Mouse (Mus musculus): ENCODE results near the gene A930009A15Rik. TPM values are rescaled to one million over a fixed set of nuclear protein-coding genes. Genes with fewer than 3 reads are reported as not detected.

The A930009A15Rik gene
- polyA plus RNA-seq, 1 experiment from 2014 or later: not detected

GRCm38 (mm10) chr10:115553352-115554113 lies 16.3 kb upstream of the A930009A15Rik start:
- Histone ChIP-seq H3K4me2 (ENCODE audit: low read depth, low read length) (no peak overlapping the region), H3K27ac (ENCODE audit: low read length) (no peak overlapping the region), H3K4me1 (ENCODE audit: control insufficient read depth, insufficient read depth, low read length) (no peaks in the 10 kb centered on the region), H3K9ac (ENCODE audit: low read depth, low read length) (no peak overlapping the region), H3K9me3 (ENCODE audit: control insufficient read depth, low read length) (no peaks in the 10 kb centered on the region), H3K27me3 (replicated peaks; ENCODE audit: control insufficient read depth, insufficient read depth, low read length) (no peaks in the 10 kb centered on the region), H3K36me3 (ENCODE audit: control insufficient read depth, insufficient read depth, low read length) (no peaks in the 10 kb centered on the region), H3K4me3 (ENCODE audit: low read length) (no peak overlapping the region)
- ATAC-seq: no peak
- WGBS: 76% methylated on average over 11 of the region's 11 CpGs

- Histone ChIP-seq H3K9me3 (ENCODE audit: control insufficient read depth, low read length) (no peaks in the 10 kb centered on the region), H3K4me3 (ENCODE audit: low read length) (no peak overlapping the region), H3K27me3 (replicated peaks; ENCODE audit: control insufficient read depth, insufficient read depth, low read length) (no peaks in the 10 kb centered on the region), H3K27ac (ENCODE audit: low read length) (no peak overlapping the region), H3K4me1 (ENCODE audit: control insufficient read depth, insufficient read depth, low read length) (no peaks in the 10 kb centered on the region), H3K4me2 (ENCODE audit: low read depth, low read length) (no peak overlapping the region), H3K36me3 (ENCODE audit: control insufficient read depth, insufficient read depth, low read length) (no peaks in the 10 kb centered on the region), H3K9ac (ENCODE audit: low read depth, low read length) (no peak overlapping the region)
- ATAC-seq: no peak
- 37% methylated on average over 2 of the region's 2 CpGs for WGBS
Measured at GRCm38 (mm10) chr10:115555191-115555765, 14.5 kb upstream of the A930009A15Rik start.

- Histone ChIP-seq H3K4me3 (ENCODE audit: low read length) (no peak overlapping the region), H3K4me2 (ENCODE audit: low read depth, low read length) (no peak overlapping the region), H3K9me3 (ENCODE audit: control insufficient read depth, low read length) (no peaks in the 10 kb centered on the region), H3K36me3 (ENCODE audit: control insufficient read depth, insufficient read depth, low read length) (no peaks in the 10 kb centered on the region), H3K27me3 (replicated peaks; ENCODE audit: control insufficient read depth, insufficient read depth, low read length) (no peaks in the 10 kb centered on the region), H3K4me1 (ENCODE audit: control insufficient read depth, insufficient read depth, low read length) (no peaks in the 10 kb centered on the region), H3K9ac (ENCODE audit: low read depth, low read length) (no peak overlapping the region), H3K27ac (ENCODE audit: low read length) (no peak overlapping the region)
- 49% methylated on average over 12 of the region's 12 CpGs for WGBS
- no peak for ATAC-seq
Measured at GRCm38 (mm10) chr10:115556738-115557242, 13.0 kb upstream of the A930009A15Rik start.

- H3K9me3 ChIP-seq (ENCODE audit: control insufficient read depth, low read length): no peaks in the 10 kb centered on the region
Measured at GRCm38 (mm10) chr10:115561136-115561880, 8.5 kb upstream of the A930009A15Rik start.

GRCm38 (mm10) chr10:115562911-115563686 lies 6.7 kb upstream of the A930009A15Rik start:
- WGBS: 88% methylated on average over 4 of the region's 4 CpGs

More at GRCm38 (mm10) chr10:115561136-115561880, 8.5 kb upstream of the A930009A15Rik start:
- no peaks in the 10 kb centered on the region for H3K4me1 ChIP-seq (ENCODE audit: control insufficient read depth, insufficient read depth, low read length)
- no peak overlapping the region for H3K27ac ChIP-seq (ENCODE audit: low read length)
- H3K9ac ChIP-seq (ENCODE audit: low read depth, low read length): no peak overlapping the region
- H3K36me3 ChIP-seq (ENCODE audit: control insufficient read depth, insufficient read depth, low read length): no peaks in the 10 kb centered on the region
- no peak overlapping the region for H3K4me3 ChIP-seq (ENCODE audit: low read length)
- 0 out of 2 replicates have a peak overlapping the region, but pooled peaks have one; percentile 18 for H3K4me2 ChIP-seq (ENCODE audit: low read depth, low read length)
- peak; percentile 94 for ATAC-seq
- 53% methylated on average over 12 of the region's 12 CpGs for WGBS
- no peaks in the 10 kb centered on the region for H3K27me3 ChIP-seq (replicated peaks; ENCODE audit: control insufficient read depth, insufficient read depth, low read length)

GRCm38 (mm10) chr10:115563961-115564360 lies 5.8 kb upstream of the A930009A15Rik start:
- Histone ChIP-seq H3K27ac (ENCODE audit: low read length) (no peak overlapping the region), H3K4me2 (ENCODE audit: low read depth, low read length) (no peak overlapping the region), H3K9me3 (ENCODE audit: control insufficient read depth, low read length) (no peaks in the 10 kb centered on the region), H3K27me3 (replicated peaks; ENCODE audit: control insufficient read depth, insufficient read depth, low read length) (no peaks in the 10 kb centered on the region), H3K4me1 (ENCODE audit: control insufficient read depth, insufficient read depth, low read length) (no peaks in the 10 kb centered on the region), H3K4me3 (ENCODE audit: low read length) (no peak overlapping the region), H3K36me3 (ENCODE audit: control insufficient read depth, insufficient read depth, low read length) (no peaks in the 10 kb centered on the region), H3K9ac (ENCODE audit: low read depth, low read length) (no peak overlapping the region)
- no peak for ATAC-seq
- 84% methylated on average over 5 of the region's 5 CpGs for WGBS

More at GRCm38 (mm10) chr10:115562911-115563686, 6.7 kb upstream of the A930009A15Rik start:
- Histone ChIP-seq H3K36me3 (ENCODE audit: control insufficient read depth, insufficient read depth, low read length) (no peaks in the 10 kb centered on the region), H3K27ac (ENCODE audit: low read length) (no peak overlapping the region), H3K9ac (ENCODE audit: low read depth, low read length) (no peak overlapping the region), H3K9me3 (ENCODE audit: control insufficient read depth, low read length) (no peaks in the 10 kb centered on the region), H3K27me3 (replicated peaks; ENCODE audit: control insufficient read depth, insufficient read depth, low read length) (no peaks in the 10 kb centered on the region), H3K4me1 (ENCODE audit: control insufficient read depth, insufficient read depth, low read length) (no peaks in the 10 kb centered on the region), H3K4me3 (ENCODE audit: low read length) (no peak overlapping the region), H3K4me2 (ENCODE audit: low read depth, low read length) (no peak overlapping the region)
- no peak for ATAC-seq

GRCm38 (mm10) chr10:115570577-115570976 lies 791 bp downstream of the A930009A15Rik start:
- H3K27me3 ChIP-seq (replicated peaks; ENCODE audit: control insufficient read depth, insufficient read depth, low read length): no peaks in the 10 kb centered on the region
- no peak overlapping the region for H3K27ac ChIP-seq (ENCODE audit: low read length)
- no peak overlapping the region for H3K9ac ChIP-seq (ENCODE audit: low read depth, low read length)
- no peaks in the 10 kb centered on the region for H3K36me3 ChIP-seq (ENCODE audit: control insufficient read depth, insufficient read depth, low read length)
- whole genome bisulfite sequencing: 72% methylated on average over 2 of the region's 2 CpGs
- no peak for ATAC-seq
- no peak overlapping the region for H3K4me3 ChIP-seq (ENCODE audit: low read length)
- no peak overlapping the region for H3K4me2 ChIP-seq (ENCODE audit: low read depth, low read length)
- H3K9me3 ChIP-seq (ENCODE audit: control insufficient read depth, low read length): no peaks in the 10 kb centered on the region
- no peaks in the 10 kb centered on the region for H3K4me1 ChIP-seq (ENCODE audit: control insufficient read depth, insufficient read depth, low read length)

- 67% methylated on average over 6 of the region's 6 CpGs for WGBS
Measured at GRCm38 (mm10) chr10:115571317-115571716, 1.5 kb downstream of the A930009A15Rik start.

More at GRCm38 (mm10) chr10:115571317-115571716, 1.5 kb downstream of the A930009A15Rik start:
- Histone ChIP-seq H3K9ac (ENCODE audit: low read depth, low read length) (no peak overlapping the region), H3K27ac (ENCODE audit: low read length) (no peak overlapping the region), H3K4me2 (ENCODE audit: low read depth, low read length) (no peak overlapping the region), H3K27me3 (replicated peaks; ENCODE audit: control insufficient read depth, insufficient read depth, low read length) (no peaks in the 10 kb centered on the region), H3K4me3 (ENCODE audit: low read length) (no peak overlapping the region), H3K36me3 (ENCODE audit: control insufficient read depth, insufficient read depth, low read length) (no peaks in the 10 kb centered on the region), H3K9me3 (ENCODE audit: control insufficient read depth, low read length) (no peaks in the 10 kb centered on the region), H3K4me1 (ENCODE audit: control insufficient read depth, insufficient read depth, low read length) (no peaks in the 10 kb centered on the region)
- ATAC-seq: no peak
